ENCODE assay signal across 10 mouse cellular contexts in genomic region chr17:27047762-27048444, GRCm38 (mm10). TPM values are rescaled to one million over a fixed set of nuclear protein-coding genes. Genes with fewer than 3 reads are reported as not detected.
DNase-seq lines count a peak whose midpoint lies in the region; ATAC-seq and TF ChIP-seq lines count a peak whose summit lies in the region.
"Had no signal": no experiment of that assay in that cellular context is flagged by ENCODE, and none has a peak within 500 bp of the region (broad histone marks: within the 10 kb centered on the region; RNA-seq: fewer than 3 reads in every experiment).

No protein-coding gene starts in this region.

- no peak overlapping the region for H3K4me3 ChIP-seq in lung, embryonic 15.5 days
- no peak overlapping the region for H3K4me3 ChIP-seq in embryonic facial prominence, embryonic 10.5 days
- H3K4me3 ChIP-seq in liver, postnatal 0 days (ENCODE audit: low read depth, low read length) = no peak overlapping the region
- H3K4me3 ChIP-seq: hindbrain, embryonic 12.5 days had no signal

- DNase-seq in heart, adult 11 months = peak; percentile 91
- no peak for DNase-seq in heart, postnatal 14 days
- no peak for DNase-seq in lung, postnatal 4 days
- DNase-seq in embryonic facial prominence, embryonic 10.5 days (ENCODE audit: low spot score) = no peak
- no peak for DNase-seq in liver, postnatal 0 days
- DNase-seq in adipocyte (ENCODE audit: low spot score) = no peak
- no peak for DNase-seq in left cerebral cortex, adult 8-10 months (ENCODE audit: low spot score in 2 of 2)
- DNase-seq: right cerebral cortex, adult 18-20 months had no signal

- peak; percentile 62 for TF ChIP-seq CTCF in liver, postnatal 0 days (IDR thresholded peaks at IDR 0.05; ENCODE audit: low read depth)

- TF ChIP-seq EP300 in liver, postnatal 0 days (IDR thresholded peaks at IDR 0.05; ENCODE audit: low read depth) = no peak

- H3K27me3 ChIP-seq in lung, embryonic 15.5 days = no peaks in the 10 kb centered on the region
- no peaks in the 10 kb centered on the region for H3K27me3 ChIP-seq in embryonic facial prominence, embryonic 10.5 days (replicated peaks; ENCODE audit: low read depth, poor library complexity, severe bottlenecking)
- H3K27me3 ChIP-seq in liver, postnatal 0 days (ENCODE audit: insufficient read depth, low read length) = no peaks in the 10 kb centered on the region

- no peaks in the 10 kb centered on the region for H3K9me3 ChIP-seq in lung, embryonic 15.5 days
- no peaks in the 10 kb centered on the region for H3K9me3 ChIP-seq in embryonic facial prominence, embryonic 10.5 days
- no peaks in the 10 kb centered on the region for H3K9me3 ChIP-seq in liver, postnatal 0 days (ENCODE audit: low read length)
- H3K9me3 ChIP-seq: hindbrain, embryonic 12.5 days had no signal

- 0 out of 2 replicates have a peak overlapping the region, but pooled peaks have one; percentile 21 for H3K9ac ChIP-seq in lung, embryonic 15.5 days
- no peak overlapping the region for H3K9ac ChIP-seq in liver, postnatal 0 days (replicated peaks)
- H3K9ac ChIP-seq: hindbrain, embryonic 12.5 days had no signal

- H3K4me2 ChIP-seq in lung, embryonic 15.5 days = no peak overlapping the region
- H3K4me2 ChIP-seq in liver, postnatal 0 days (ENCODE audit: low read depth, low read length) = no peak overlapping the region
- H3K4me2 ChIP-seq: hindbrain, embryonic 12.5 days had no signal

- H3K27ac ChIP-seq in lung, embryonic 15.5 days = peak overlapping the region; percentile 69
- H3K27ac ChIP-seq in embryonic facial prominence, embryonic 10.5 days (replicated peaks) = peak overlapping the region; percentile 73
- 0 out of 2 replicates have a peak overlapping the region, but pooled peaks have one; percentile 8 for H3K27ac ChIP-seq in liver, postnatal 0 days (ENCODE audit: low read depth)

- peaks cover 28% of the 10 kb centered on the region for H3K4me1 ChIP-seq in lung, embryonic 15.5 days
- H3K4me1 ChIP-seq in embryonic facial prominence, embryonic 10.5 days = peaks cover 41% of the 10 kb centered on the region
- H3K4me1 ChIP-seq in liver, postnatal 0 days (ENCODE audit: insufficient read depth) = peaks cover 2% of the 10 kb centered on the region; the same call in 1 of the 2 replicates

- intact Hi-C loops in heart, postnatal 14 days (cut with DNase I) = no loop called here

- ATAC-seq in lung, embryonic 15.5 days (ENCODE audit: borderline replicate concordance, extremely low read depth, low FRiP score, low TSS enrichment) = no peak
- no peak for ATAC-seq in liver, postnatal 0 days

- H3K36me3 ChIP-seq in lung, embryonic 15.5 days = no peaks in the 10 kb centered on the region
- H3K36me3 ChIP-seq in embryonic facial prominence, embryonic 10.5 days (replicated peaks) = no peaks in the 10 kb centered on the region
- no peaks in the 10 kb centered on the region for H3K36me3 ChIP-seq in liver, postnatal 0 days (replicated peaks; ENCODE audit: insufficient read depth, low read length)
- H3K36me3 ChIP-seq: hindbrain, embryonic 12.5 days had no signal

- 73% methylated on average over 14 of the region's 14 CpGs for WGBS in lung, embryonic 15.5 days
- WGBS in embryonic facial prominence, embryonic 10.5 days = 70% methylated on average over 14 of the region's 14 CpGs
- 80% methylated on average over 14 of the region's 14 CpGs for WGBS in liver, postnatal 0 days (ENCODE audit: insufficient replicate concordance)

RNA-seq across cellular contexts. Expression of gene Itpr3, which starts 9.2 kb away (rescaled TPM):
- 1 to 10 TPM; 7.2 to 7.7 TPM for total RNA-seq in heart, postnatal 14 days (2021)
- polyA plus RNA-seq in lung, embryonic 15.5 days (2015; fragmentation: Nextera tagmentation; extraction: Ambion mirVana) = 4.7 and 4.9 TPM in 2 replicates
- 2.3 and 4.0 TPM in 2 replicates for polyA plus RNA-seq in embryonic facial prominence, embryonic 10.5 days (2016; fragmentation: Nextera tagmentation; extraction: Ambion mirVana)
- polyA plus RNA-seq in liver, postnatal 0 days (2015; fragmentation: Nextera tagmentation; extraction: Ambion mirVana) = 0.36 and 0.45 TPM in 2 replicates
- 1 to 10 TPM; 3.7 to 5.3 (median 3.8) TPM for total RNA-seq in left cerebral cortex, adult 8-10 months (2022)

RNA-seq across cellular contexts. Expression of gene Bak1, which starts 19.1 kb away (rescaled TPM):
- 10 to 100 TPM; 30.6 to 36.0 TPM for total RNA-seq in heart, postnatal 14 days (2021)
- polyA plus RNA-seq in lung, embryonic 15.5 days (2015; fragmentation: Nextera tagmentation; extraction: Ambion mirVana) = 5.2 and 6.0 TPM in 2 replicates
- polyA plus RNA-seq in embryonic facial prominence, embryonic 10.5 days (2016; fragmentation: Nextera tagmentation; extraction: Ambion mirVana) = 2.8 and 3.3 TPM in 2 replicates
- polyA plus RNA-seq in liver, postnatal 0 days (2015; fragmentation: Nextera tagmentation; extraction: Ambion mirVana) = 2.7 and 2.9 TPM in 2 replicates
- 10 to 100 TPM; 12.8 to 17.7 (median 14.5) TPM for total RNA-seq in left cerebral cortex, adult 8-10 months (2022)

Comparison
In these comparisons a context has a peak if more than half of its experiments do, and no peak if none do; other contexts are left out.
1. H3K27ac ChIP-seq: peak in every context shown above with its lines; median percentile 73 in embryonic facial prominence, embryonic 10.5 days; 69 in lung, embryonic 15.5 days; 8 in liver, postnatal 0 days.